Mouse (Mus musculus): ENCODE data around the gene Spsb1. TPM values are rescaled to one million over a fixed set of nuclear protein-coding genes. Genes with fewer than 3 reads are reported as not detected.
A peak's percentile ranks its signal among the peaks of the same experiment; 100 is the strongest.

Spsb1 gene
- total and polyA plus RNA-seq, 3 experiments: 0.08 TPM; not detected in 2

GRCm38 (mm10) chr4:149988931-149989556 is 34.2 kb upstream of the Spsb1 start:
- ATAC-seq (ENCODE audit: extremely low read depth, insufficient number of reproducible peaks, low FRiP score, poor library complexity, severe bottlenecking): peak; percentile 74
- Histone ChIP-seq H3K4me1 (ENCODE audit: insufficient read depth, low read depth, low read length) (peaks cover 37% of the 10 kb centered on the region), H3K27me3 (ENCODE audit: insufficient read depth, low read length) (no peaks in the 10 kb centered on the region), H3K9me3 (replicated peaks) (no peaks in the 10 kb centered on the region), H3K4me3 (ENCODE audit: low read depth, low read length) (peak overlapping the region; percentile 65; the same call in 1 of the 2 replicates), H3K36me3 (replicated peaks) (peaks cover 66% of the 10 kb centered on the region)
- DNase-seq (ENCODE audit: low spot score): peak; percentile 61
- TF ChIP-seq GATA2 (IDR thresholded peaks at IDR 0.05; ENCODE audit: borderline replicate concordance, low read depth, low read length) (no peak), GATA1 (IDR thresholded peaks at IDR 0.05; ENCODE audit: borderline replicate concordance, low read length) (no peak), POLR2AphosphoS5 (IDR thresholded peaks at IDR 0.05; ENCODE audit: insufficient replicate concordance, low read depth, low read length) (no peak), TAL1 (conservative IDR thresholded peaks at IDR 0.05; ENCODE audit: low read depth, low read length) (no peak), CTCF (IDR thresholded peaks at IDR 0.05; ENCODE audit: low read depth, low read length) (no peak)

- Histone ChIP-seq H3K36me3 (replicated peaks) (peaks cover 66% of the 10 kb centered on the region), H3K4me3 (ENCODE audit: low read depth, low read length) (peak overlapping the region; percentile 65; the same call in 1 of the 2 replicates), H3K4me1 (ENCODE audit: insufficient read depth, low read depth, low read length) (peaks cover 37% of the 10 kb centered on the region)
Measured at GRCm38 (mm10) chr4:149988301-149988700, 33.5 kb upstream of the Spsb1 start.

GRCm38 (mm10) chr4:149986671-149987417 is 32.0 kb upstream of the Spsb1 start:
- no peak for TF ChIP-seq POLR2AphosphoS5 (IDR thresholded peaks at IDR 0.05; ENCODE audit: insufficient replicate concordance, low read depth, low read length)
- TF ChIP-seq GATA2 (IDR thresholded peaks at IDR 0.05; ENCODE audit: borderline replicate concordance, low read depth, low read length): no peak
- no peak for TF ChIP-seq CTCF (IDR thresholded peaks at IDR 0.05; ENCODE audit: low read depth, low read length)
- TF ChIP-seq GATA1 (IDR thresholded peaks at IDR 0.05; ENCODE audit: borderline replicate concordance, low read length): no peak
- no peak for TF ChIP-seq TAL1 (conservative IDR thresholded peaks at IDR 0.05; ENCODE audit: low read depth, low read length)
- peaks cover 37% of the 10 kb centered on the region for H3K4me1 ChIP-seq (ENCODE audit: insufficient read depth, low read depth, low read length)
- H3K4me3 ChIP-seq (ENCODE audit: low read depth, low read length): no peak overlapping the region
- ATAC-seq (ENCODE audit: extremely low read depth, insufficient number of reproducible peaks, low FRiP score, poor library complexity, severe bottlenecking) (no peak), DNase-seq (ENCODE audit: low spot score) (no peak)
- H3K27me3 ChIP-seq (ENCODE audit: insufficient read depth, low read length): no peaks in the 10 kb centered on the region
- H3K9me3 ChIP-seq (replicated peaks): no peaks in the 10 kb centered on the region
- H3K36me3 ChIP-seq (replicated peaks): peaks cover 67% of the 10 kb centered on the region

More at GRCm38 (mm10) chr4:149988301-149988700, 33.5 kb upstream of the Spsb1 start:
- DNase-seq (ENCODE audit: low spot score): no peak
- Histone ChIP-seq H3K9me3 (replicated peaks) (no peaks in the 10 kb centered on the region), H3K27me3 (ENCODE audit: insufficient read depth, low read length) (no peaks in the 10 kb centered on the region)
- TF ChIP-seq GATA2 (IDR thresholded peaks at IDR 0.05; ENCODE audit: borderline replicate concordance, low read depth, low read length) (no peak), TAL1 (conservative IDR thresholded peaks at IDR 0.05; ENCODE audit: low read depth, low read length) (no peak), GATA1 (IDR thresholded peaks at IDR 0.05; ENCODE audit: borderline replicate concordance, low read length) (no peak), POLR2AphosphoS5 (IDR thresholded peaks at IDR 0.05; ENCODE audit: insufficient replicate concordance, low read depth, low read length) (no peak), CTCF (IDR thresholded peaks at IDR 0.05; ENCODE audit: low read depth, low read length) (no peak)
- no peak for ATAC-seq (ENCODE audit: extremely low read depth, insufficient number of reproducible peaks, low FRiP score, poor library complexity, severe bottlenecking)

- Histone ChIP-seq H3K36me3 (replicated peaks) (peaks cover 73% of the 10 kb centered on the region), H3K4me3 (ENCODE audit: low read depth, low read length) (no peak overlapping the region), H3K27me3 (ENCODE audit: insufficient read depth, low read length) (no peaks in the 10 kb centered on the region), H3K4me1 (ENCODE audit: insufficient read depth, low read depth, low read length) (peaks cover 23% of the 10 kb centered on the region), H3K9me3 (replicated peaks) (no peaks in the 10 kb centered on the region)
- no peak for ATAC-seq (ENCODE audit: extremely low read depth, insufficient number of reproducible peaks, low FRiP score, poor library complexity, severe bottlenecking)
- DNase-seq (ENCODE audit: low spot score): no peak
- no peak for TF ChIP-seq CTCF (IDR thresholded peaks at IDR 0.05; ENCODE audit: low read depth, low read length)
Measured at GRCm38 (mm10) chr4:149983921-149984645, 29.2 kb upstream of the Spsb1 start.

- ATAC-seq (ENCODE audit: extremely low read depth, insufficient number of reproducible peaks, low FRiP score, poor library complexity, severe bottlenecking) (no peak), DNase-seq (ENCODE audit: low spot score) (no peak)
- no peak for TF ChIP-seq POLR2AphosphoS5 (IDR thresholded peaks at IDR 0.05; ENCODE audit: insufficient replicate concordance, low read depth, low read length)
- no peak for TF ChIP-seq GATA2 (IDR thresholded peaks at IDR 0.05; ENCODE audit: borderline replicate concordance, low read depth, low read length)
- no peak for TF ChIP-seq TAL1 (conservative IDR thresholded peaks at IDR 0.05; ENCODE audit: low read depth, low read length)
- no peak for TF ChIP-seq CTCF (IDR thresholded peaks at IDR 0.05; ENCODE audit: low read depth, low read length)
- TF ChIP-seq GATA1 (IDR thresholded peaks at IDR 0.05; ENCODE audit: borderline replicate concordance, low read length): no peak
- Histone ChIP-seq H3K9me3 (replicated peaks) (no peaks in the 10 kb centered on the region), H3K36me3 (replicated peaks) (peaks cover 75% of the 10 kb centered on the region), H3K27me3 (ENCODE audit: insufficient read depth, low read length) (no peaks in the 10 kb centered on the region), H3K4me3 (ENCODE audit: low read depth, low read length) (no peak overlapping the region), H3K4me1 (ENCODE audit: insufficient read depth, low read depth, low read length) (peaks cover 11% of the 10 kb centered on the region)
Measured at GRCm38 (mm10) chr4:149982154-149982553, 27.3 kb upstream of the Spsb1 start.

- TF ChIP-seq CTCF (IDR thresholded peaks at IDR 0.05; ENCODE audit: low read depth, low read length) (peak; percentile 68), GATA1 (IDR thresholded peaks at IDR 0.05; ENCODE audit: borderline replicate concordance, low read length) (no peak)
- no peaks in the 10 kb centered on the region for H3K9me3 ChIP-seq (replicated peaks)
- DNase-seq (ENCODE audit: low spot score) (peak; percentile 24), ATAC-seq (ENCODE audit: extremely low read depth, insufficient number of reproducible peaks, low FRiP score, poor library complexity, severe bottlenecking) (peak; percentile 49; the same call in 1 of the 2 replicates)
- peaks cover 9% of the 10 kb centered on the region for H3K4me1 ChIP-seq (ENCODE audit: insufficient read depth, low read depth, low read length)
- peaks cover 57% of the 10 kb centered on the region for H3K36me3 ChIP-seq (replicated peaks)
- H3K27me3 ChIP-seq (ENCODE audit: insufficient read depth, low read length): 0 out of 2 replicates have a peak, but pooled peaks cover 2% of the 10 kb centered on the region
- no peak overlapping the region for H3K4me3 ChIP-seq (ENCODE audit: low read depth, low read length)
Measured at GRCm38 (mm10) chr4:149979819-149980308, 25.0 kb upstream of the Spsb1 start.

Data from G1E (cell line).